In the genomic region with DNA sequence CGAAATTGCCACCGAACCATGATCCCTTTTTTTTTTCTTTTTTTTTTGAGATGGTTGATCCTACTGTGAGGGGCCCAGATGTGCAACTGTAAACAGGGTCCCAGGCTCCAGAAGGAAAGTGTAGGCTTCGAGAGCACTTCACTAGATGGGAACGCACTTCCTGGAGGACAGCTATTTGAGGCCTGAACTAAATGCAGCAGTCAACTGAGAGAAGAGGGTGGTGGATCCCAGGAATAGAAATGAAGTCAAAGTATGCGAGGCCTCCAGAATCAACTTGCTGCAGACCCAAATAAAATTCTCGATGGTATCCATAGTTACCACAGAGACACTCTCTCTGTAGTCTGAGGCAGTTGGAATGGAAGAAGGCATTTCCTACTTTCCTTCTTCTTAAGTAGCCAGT, we compare ENCODE assay signal across 26 mouse cellular contexts.
"Had no signal": no experiment of that assay in that cellular context is flagged by ENCODE, and none has a peak within 500 bp of the region (broad histone marks: within the 10 kb centered on the region; RNA-seq: fewer than 3 reads in every experiment).

No protein-coding gene starts in this region.

- H3K4me1 ChIP-seq: hindbrain, embryonic 12.5 days; intestine, embryonic 15.5 days had no signal

- H3K27me3 ChIP-seq: heart, embryonic 12.5 days; heart, embryonic 15.5 days; hindbrain, embryonic 12.5 days; intestine, embryonic 15.5 days; limb, embryonic 12.5 days; liver, embryonic 13.5 days; liver, embryonic 15.5 days had no signal

- H3K4me2 ChIP-seq: heart, embryonic 12.5 days; heart, embryonic 15.5 days; hindbrain, embryonic 12.5 days; hindbrain, embryonic 14.5 days; intestine, embryonic 15.5 days; limb, embryonic 12.5 days; liver, embryonic 11.5 days; liver, embryonic 13.5 days; liver, embryonic 15.5 days had no signal

- DNase-seq: gastrocnemius, adult 2 months; gastrocnemius, postnatal 10 days; gastrocnemius, postnatal 25 days; heart, adult 2 months; heart, postnatal 4 days; kidney, adult 18-20 months; kidney, adult 8-10 months; kidney, postnatal 10 days; kidney, postnatal 25 days; kidney, postnatal 4 days; liver; liver, embryonic 13.5 days had no signal

- ATAC-seq: hindbrain, embryonic 16.5 days; inflammation-experienced regulatory T-cells, adult 6 months; intestine, embryonic 15.5 days; intestine, postnatal 0 days had no signal

- H3K4me3 ChIP-seq: gastrocnemius, adult 2 months; heart, adult 2 months; heart, embryonic 12.5 days; heart, embryonic 15.5 days; hindbrain, embryonic 10.5 days; hindbrain, embryonic 12.5 days; intestine, embryonic 15.5 days; layer of hippocampus, adult 2 months; limb, embryonic 10.5 days; limb, embryonic 12.5 days; liver, embryonic 13.5 days; liver, embryonic 15.5 days had no signal

- H3K36me3 ChIP-seq: liver, embryonic 15.5 days had no signal

- H3K27ac ChIP-seq: gastrocnemius, adult 2 months; heart, adult 2 months; heart, embryonic 15.5 days; hindbrain, embryonic 10.5 days; hindbrain, embryonic 12.5 days; hindbrain, embryonic 14.5 days; intestine, embryonic 15.5 days; layer of hippocampus, adult 2 months; limb, embryonic 10.5 days; limb, embryonic 12.5 days; liver, embryonic 13.5 days; liver, embryonic 15.5 days had no signal

- H3K9ac ChIP-seq: heart, embryonic 12.5 days; heart, embryonic 15.5 days; hindbrain, embryonic 12.5 days; hindbrain, embryonic 14.5 days; intestine, embryonic 15.5 days; limb, embryonic 12.5 days; liver, embryonic 13.5 days; liver, embryonic 15.5 days had no signal

- H3K9me3 ChIP-seq: heart, embryonic 12.5 days; heart, embryonic 15.5 days; hindbrain, embryonic 10.5 days; hindbrain, embryonic 12.5 days; intestine, embryonic 15.5 days; limb, embryonic 10.5 days; limb, embryonic 12.5 days; liver, embryonic 13.5 days; liver, embryonic 15.5 days had no signal
